Mouse (Mus musculus) stomach, embryonic 15.5 days (tissue): Measurements from ENCODE around the gene Gm13199. TPM values are rescaled to one million over a fixed set of nuclear protein-coding genes. Genes with fewer than 3 reads are reported as not detected.

ENCODE experiments used
- ATAC-seq: fragments of 200-750 bp; cut with Nextera tagmentation; 2 replicates; pipeline ENCODE4 v1.8.0; 2017; ENCODE audit warnings: low read depth, moderate number of reproducible peaks, moderate TSS enrichment; ENCODE audit not compliant: insufficient read depth, low FRiP score
- H3K27ac ChIP-seq: fragments of 300-500 bp; sonication (generic); 2 replicates; pipeline ENCODE4 v1.5.1; 2015; ENCODE audit warnings: mild to moderate bottlenecking, inconsistent platforms
- H3K27me3 ChIP-seq: fragments of 300-500 bp; sonication (generic); replicated peaks from 2 replicates; pipeline ENCODE4 v1.6.1; 2015; ENCODE audit warnings: inconsistent platforms
- H3K36me3 ChIP-seq: fragments of 300-500 bp; sonication (generic); 2 replicates; pipeline ENCODE4 v1.6.1; 2015; ENCODE audit warnings: inconsistent platforms
- H3K4me1 ChIP-seq: fragments of 300-500 bp; sonication (generic); 2 replicates; pipeline ENCODE4 v1.6.1; 2015; ENCODE audit warnings: inconsistent platforms
- H3K4me2 ChIP-seq: fragments of 300-500 bp; sonication (generic); 2 replicates; pipeline ENCODE4 v1.6.1; 2015; ENCODE audit warnings: mild to moderate bottlenecking, inconsistent platforms
- H3K4me3 ChIP-seq: fragments of 300-500 bp; sonication (generic); replicated peaks from 2 replicates; pipeline ENCODE4 v1.5.1; 2015; ENCODE audit warnings: inconsistent platforms
- H3K9ac ChIP-seq: fragments of 300-500 bp; sonication (generic); 2 replicates; pipeline ENCODE4 v1.6.1; 2015; ENCODE audit warnings: inconsistent platforms
- H3K9me3 ChIP-seq: fragments of 300-500 bp; sonication (generic); 2 replicates; pipeline ENCODE4 v1.6.1; 2016; ENCODE audit warnings: inconsistent platforms
- WGBS: fragments of 180-500 bp; shearing (Covaris S2); methylation state at CpG from one replicate; pipeline ENCODE4 v1.1.7; 2015; 5-methylcytosine and 5-hydroxymethylcytosine counted together
- polyA plus RNA-seq: library from polyadenylated mRNA; unstranded; fragments of >200 nt; fragmentation: Nextera tagmentation; extraction: Ambion mirVana; gene quantifications from 2 replicates; pipeline ENCODE4 v1.2.1, GENCODE M21; 2015

The Gm13199 gene
- polyA plus RNA-seq = 1.0 and 1.6 TPM in 2 replicates

DNA sequence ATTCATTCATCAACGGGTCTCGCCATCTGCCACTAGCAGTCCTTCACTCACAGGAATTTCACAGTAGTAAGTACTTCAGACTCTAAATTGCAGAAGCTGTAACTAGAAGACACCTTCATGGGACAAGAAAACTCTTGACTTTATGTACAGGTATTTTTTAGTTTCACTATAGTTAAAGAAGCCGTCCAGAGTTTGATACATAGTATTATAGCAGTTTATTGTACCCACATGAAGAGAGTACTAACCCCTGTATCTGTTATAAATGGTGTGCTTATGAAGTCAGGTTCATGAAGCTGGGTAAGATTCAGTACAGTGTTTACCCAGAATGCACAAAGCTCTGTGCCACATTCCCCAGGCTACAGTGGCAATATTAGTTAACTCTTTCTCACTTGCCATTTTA lies at the start of gene Gm13199:
TSS of gene Gm13199 (minus strand) at position 101 of the 400 bp plus-strand sequence.
- 92% methylated on average over 3 of the region's 3 CpGs for WGBS
- Histone ChIP-seq H3K9ac (no peak within 1 kb of the TSS), H3K9me3 (no peaks in the 10 kb centered on the region), H3K4me3 (no peak within 1 kb of the TSS), H3K4me2 (no peak within 1 kb of the TSS), H3K27me3 (no peaks in the 10 kb centered on the region), H3K36me3 (peaks cover 46% of the 10 kb centered on the region), H3K4me1 (no peaks in the 10 kb centered on the region), H3K27ac (no peak within 1 kb of the TSS)
- no peak for ATAC-seq

DNA sequence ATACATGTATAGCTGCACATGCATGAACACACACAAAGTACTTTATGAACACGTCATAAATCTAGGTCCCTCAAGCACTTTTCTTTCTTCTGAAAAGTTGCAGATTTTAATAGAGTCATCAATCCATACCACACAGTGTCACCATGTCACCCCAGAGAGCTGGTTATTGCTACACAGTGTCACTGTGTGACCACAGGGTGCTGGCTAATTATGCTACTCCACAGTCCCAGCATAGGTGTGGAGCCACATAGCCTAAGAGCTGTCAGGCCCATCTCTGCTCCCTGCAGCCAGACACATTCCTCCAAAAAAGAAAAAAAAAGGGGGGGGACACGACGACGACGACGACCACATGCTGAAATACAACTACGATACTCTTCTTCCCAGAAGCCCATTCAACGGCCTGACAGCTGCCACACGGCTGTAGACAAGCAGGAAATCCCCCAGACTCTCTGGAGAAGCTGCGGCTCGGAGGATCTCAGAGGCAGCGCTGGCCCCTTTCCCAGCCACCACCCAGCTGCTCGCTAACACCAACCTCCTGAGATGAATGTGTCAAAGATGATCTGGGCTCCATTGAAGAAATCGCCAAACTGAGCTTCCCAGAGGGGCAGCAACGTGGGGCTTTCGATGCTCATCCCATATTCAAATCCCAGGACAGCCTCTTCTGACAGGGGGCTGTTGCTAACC lies 48.7 kb upstream of the Gm13199 start:
- ATAC-seq = no peak
- no peaks in the 10 kb centered on the region for H3K9me3 ChIP-seq
- no peaks in the 10 kb centered on the region for H3K4me1 ChIP-seq
- H3K4me3 ChIP-seq = no peak overlapping the region
- H3K36me3 ChIP-seq = no peaks in the 10 kb centered on the region
- H3K27ac ChIP-seq = no peak overlapping the region
- H3K4me2 ChIP-seq = no peak overlapping the region
- H3K9ac ChIP-seq = no peak overlapping the region
- H3K27me3 ChIP-seq = no peaks in the 10 kb centered on the region
- WGBS = 54% methylated on average over 16 of the region's 16 CpGs

DNA sequence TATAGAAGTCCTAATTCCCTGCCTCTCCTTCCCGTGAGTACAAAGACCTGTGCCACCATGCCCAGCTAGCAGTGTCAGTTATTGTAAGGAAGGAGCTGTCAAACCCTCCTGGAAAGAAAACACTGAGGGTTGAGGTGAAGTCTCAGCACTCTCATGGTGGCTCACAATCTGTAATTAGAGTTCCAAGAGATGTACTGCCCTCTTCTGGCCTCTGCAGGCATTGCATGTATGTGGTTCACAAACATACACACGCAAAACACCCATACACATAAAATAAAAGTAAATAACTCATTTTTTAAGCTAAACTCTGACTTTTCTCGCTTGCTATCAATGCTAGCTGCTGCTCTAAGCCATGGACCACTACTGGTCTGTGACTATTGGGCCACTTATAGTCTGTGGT lies 43.9 kb upstream of the Gm13199 start:
- WGBS = 57% methylated on average over 3 of the region's 3 CpGs
- no peak for ATAC-seq
- H3K9ac ChIP-seq = no peak overlapping the region
- H3K4me3 ChIP-seq = no peak overlapping the region
- H3K27ac ChIP-seq = no peak overlapping the region
- H3K27me3 ChIP-seq = no peaks in the 10 kb centered on the region
- H3K4me1 ChIP-seq = no peaks in the 10 kb centered on the region
- no peaks in the 10 kb centered on the region for H3K36me3 ChIP-seq
- no peak overlapping the region for H3K4me2 ChIP-seq
- H3K9me3 ChIP-seq = no peaks in the 10 kb centered on the region

DNA sequence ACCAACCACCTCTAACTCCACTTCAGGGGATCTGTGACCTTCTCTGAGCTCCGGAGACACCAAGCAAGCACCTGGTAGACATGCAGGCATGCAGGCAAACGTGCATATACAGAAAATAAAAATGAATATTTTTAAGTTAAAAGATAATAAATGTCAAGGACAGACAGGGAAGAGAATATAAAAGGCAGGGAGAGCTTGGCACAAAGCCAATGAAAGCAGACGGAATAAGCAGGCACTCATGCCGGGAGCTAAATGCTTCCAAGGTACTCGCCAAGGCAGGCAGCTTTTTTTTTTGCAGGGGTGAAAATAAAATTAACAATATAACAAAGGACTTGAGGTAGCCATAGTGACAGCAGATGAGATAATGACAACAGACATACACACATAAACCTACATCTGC lies 43.4 kb upstream of the Gm13199 start:
- no peak for ATAC-seq

DNA sequence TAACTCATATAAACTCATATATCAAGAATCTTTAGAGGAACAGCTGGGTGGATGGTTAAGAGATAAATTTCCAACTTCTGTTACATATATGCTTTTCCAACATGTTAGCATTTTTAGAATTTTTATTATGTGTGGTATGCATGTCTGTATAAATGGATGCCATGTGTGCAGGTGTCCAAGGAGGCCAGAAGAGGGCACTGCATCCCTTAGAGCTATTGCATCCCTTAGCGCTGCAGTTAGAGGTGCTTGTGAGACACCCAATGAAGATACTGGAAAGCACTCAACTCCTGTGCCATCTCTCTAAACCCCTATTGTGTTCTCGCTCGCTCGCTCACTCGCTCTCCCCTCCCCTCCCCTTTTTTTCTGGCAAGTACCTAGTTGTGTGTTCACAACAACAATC lies 37.4 kb upstream of the Gm13199 start:
- Histone ChIP-seq H3K4me3 (no peak overlapping the region), H3K9me3 (no peaks in the 10 kb centered on the region), H3K4me2 (no peak overlapping the region), H3K36me3 (no peaks in the 10 kb centered on the region), H3K27ac (no peak overlapping the region), H3K4me1 (no peaks in the 10 kb centered on the region), H3K27me3 (no peaks in the 10 kb centered on the region), H3K9ac (no peak overlapping the region)
- ATAC-seq = no peak
- WGBS = 69% methylated on average over 5 of the region's 5 CpGs

More for the DNA sequence above, 43.4 kb upstream of the Gm13199 start:
- H3K4me3 ChIP-seq = no peak overlapping the region
- no peak overlapping the region for H3K27ac ChIP-seq
- no peaks in the 10 kb centered on the region for H3K4me1 ChIP-seq
- WGBS = 24% methylated on average over 5 of the region's 5 CpGs
- no peaks in the 10 kb centered on the region for H3K36me3 ChIP-seq
- no peaks in the 10 kb centered on the region for H3K9me3 ChIP-seq
- no peak overlapping the region for H3K9ac ChIP-seq
- H3K4me2 ChIP-seq = no peak overlapping the region
- no peaks in the 10 kb centered on the region for H3K27me3 ChIP-seq

DNA sequence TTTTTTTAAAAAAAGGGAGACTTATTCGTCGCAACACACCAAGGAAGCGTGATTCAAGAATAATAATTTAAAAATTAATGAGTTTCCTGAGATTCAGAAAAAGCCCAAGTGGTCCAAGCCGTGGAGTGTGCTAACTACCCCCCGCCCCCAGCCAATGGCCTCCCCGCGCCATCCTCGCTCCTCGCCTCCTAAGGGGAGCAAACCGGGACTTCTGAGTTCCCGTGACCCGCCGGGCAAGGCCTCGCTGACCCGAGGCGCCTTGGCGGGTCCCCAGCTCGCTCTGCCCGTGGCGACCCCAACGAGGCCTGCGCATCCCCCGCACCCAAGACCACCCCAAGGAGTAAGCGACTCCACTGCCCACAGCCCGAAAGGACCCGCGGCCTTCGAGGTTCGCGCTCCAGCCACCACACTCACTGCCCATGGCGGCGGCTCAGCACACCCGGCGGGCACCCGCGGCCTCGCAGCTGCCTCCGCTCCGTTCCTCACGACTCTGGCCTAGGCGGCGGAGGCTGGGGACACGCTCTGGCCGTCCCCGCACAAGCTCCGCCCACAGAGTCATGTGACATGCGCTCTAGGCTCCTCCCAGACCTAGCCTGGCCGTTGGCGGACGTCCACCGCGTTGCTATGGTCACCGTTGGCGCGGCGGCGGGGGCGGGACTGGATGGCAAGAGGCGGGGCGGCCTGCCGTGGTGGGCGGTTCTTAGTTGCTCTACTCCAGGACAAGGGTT lies 32.3 kb upstream of the Gm13199 start, which contains the start of gene Sec61a2:
TSS of gene Sec61a2 (minus strand) at position 590 of the 728 bp plus-strand sequence.
- Histone ChIP-seq H3K4me1 (peaks cover 9% of the 10 kb centered on the region), H3K27me3 (no peaks in the 10 kb centered on the region), H3K4me3 (peak within 1 kb of the TSS; percentile 94), H3K36me3 (peaks cover 5% of the 10 kb centered on the region; the same call in 1 of the 2 replicates), H3K9me3 (no peaks in the 10 kb centered on the region), H3K4me2 (peak within 1 kb of the TSS; percentile 66), H3K9ac (peak within 1 kb of the TSS; percentile 92), H3K27ac (peak within 1 kb of the TSS; percentile 92)
- ATAC-seq = peak; percentile 98
- under 1% methylated on average over 62 of the region's 62 CpGs for WGBS

DNA sequence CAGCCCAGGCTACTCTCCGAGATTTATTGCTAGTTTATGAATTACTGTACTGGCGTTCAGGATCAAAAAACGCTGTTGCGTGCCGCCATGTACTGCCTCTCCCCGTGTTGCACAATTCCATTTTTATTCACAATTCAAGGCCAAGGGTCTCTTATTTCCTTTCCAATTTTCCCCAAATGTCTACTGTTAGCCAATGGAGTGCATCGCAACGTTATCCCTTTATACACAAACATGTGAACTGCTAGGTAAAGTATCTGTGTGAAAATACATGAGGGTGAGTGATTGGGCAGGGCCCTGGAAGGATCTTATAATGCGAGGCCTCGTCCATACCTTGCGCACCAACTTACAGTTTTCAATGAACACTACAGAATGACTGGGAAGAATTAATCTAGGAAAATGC lies 31.6 kb upstream of the Gm13199 start:
- 28% methylated on average over 11 of the region's 11 CpGs for WGBS
- peak overlapping the region; percentile 92; the same call in 1 of the 2 replicates for H3K27ac ChIP-seq

DNA sequence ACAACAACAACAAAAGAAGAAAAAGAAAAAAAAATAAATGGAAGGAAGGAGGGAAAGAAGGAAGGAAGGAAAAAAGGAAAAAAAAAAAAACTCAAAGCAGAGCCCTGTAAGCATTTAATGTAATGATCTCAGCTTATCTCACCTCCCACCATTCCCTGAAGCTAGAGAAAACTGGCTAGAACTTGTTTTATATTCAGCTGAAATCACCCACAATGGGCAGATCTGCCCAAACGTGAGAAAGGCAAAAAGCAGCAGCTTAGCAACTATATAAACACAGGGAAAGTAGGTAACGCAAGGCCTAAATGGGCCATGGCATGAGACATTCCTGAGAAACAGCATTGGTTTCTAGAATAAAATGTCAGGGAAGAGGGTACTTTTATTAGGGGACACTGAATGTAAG lies 26.7 kb upstream of the Gm13199 start:
- WGBS = 50% methylated on average over 2 of the region's 2 CpGs
- Histone ChIP-seq H3K9ac (no peak overlapping the region), H3K27me3 (no peaks in the 10 kb centered on the region), H3K9me3 (no peaks in the 10 kb centered on the region), H3K36me3 (peaks cover 29% of the 10 kb centered on the region), H3K27ac (no peak overlapping the region), H3K4me1 (peaks cover 8% of the 10 kb centered on the region), H3K4me3 (no peak overlapping the region), H3K4me2 (no peak overlapping the region)
- ATAC-seq = no peak

More for the DNA sequence above, 31.6 kb upstream of the Gm13199 start:
- Histone ChIP-seq H3K4me1 (peaks cover 9% of the 10 kb centered on the region), H3K9me3 (no peaks in the 10 kb centered on the region), H3K9ac (peak overlapping the region; percentile 92; the same call in 1 of the 2 replicates), H3K27me3 (no peaks in the 10 kb centered on the region), H3K4me3 (peak overlapping the region; percentile 94), H3K36me3 (peaks cover 5% of the 10 kb centered on the region; the same call in 1 of the 2 replicates), H3K4me2 (peak overlapping the region; percentile 66)
- no peak for ATAC-seq

DNA sequence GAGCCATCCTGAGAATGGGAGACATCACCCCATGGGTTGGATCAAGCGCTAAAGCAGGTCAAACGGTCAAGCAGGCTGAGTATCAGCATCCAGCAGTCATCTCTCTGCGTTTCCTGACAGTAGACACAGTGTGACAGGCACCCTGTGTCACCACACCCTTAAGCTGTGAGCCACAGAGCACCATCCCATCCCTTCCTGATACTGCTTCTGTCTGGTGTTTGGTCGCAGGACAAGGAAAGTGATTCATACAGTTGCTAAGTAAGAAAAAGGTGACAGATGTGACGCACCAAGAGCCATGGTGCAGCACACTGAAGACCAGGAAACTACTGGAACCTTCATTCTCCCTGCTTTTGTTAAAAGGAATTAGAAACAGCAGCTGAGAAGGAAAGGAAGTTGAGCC lies 26.1 kb upstream of the Gm13199 start:
- H3K4me3 ChIP-seq = no peak overlapping the region
- peaks cover 5% of the 10 kb centered on the region; the same call in 1 of the 2 replicates for H3K4me1 ChIP-seq
- no peak for ATAC-seq
- H3K4me2 ChIP-seq = no peak overlapping the region
- H3K27me3 ChIP-seq = no peaks in the 10 kb centered on the region
- H3K27ac ChIP-seq = no peak overlapping the region
- WGBS = 78% methylated on average over 5 of the region's 5 CpGs
- H3K9me3 ChIP-seq = no peaks in the 10 kb centered on the region
- H3K36me3 ChIP-seq = peaks cover 31% of the 10 kb centered on the region
- H3K9ac ChIP-seq = no peak overlapping the region

DNA sequence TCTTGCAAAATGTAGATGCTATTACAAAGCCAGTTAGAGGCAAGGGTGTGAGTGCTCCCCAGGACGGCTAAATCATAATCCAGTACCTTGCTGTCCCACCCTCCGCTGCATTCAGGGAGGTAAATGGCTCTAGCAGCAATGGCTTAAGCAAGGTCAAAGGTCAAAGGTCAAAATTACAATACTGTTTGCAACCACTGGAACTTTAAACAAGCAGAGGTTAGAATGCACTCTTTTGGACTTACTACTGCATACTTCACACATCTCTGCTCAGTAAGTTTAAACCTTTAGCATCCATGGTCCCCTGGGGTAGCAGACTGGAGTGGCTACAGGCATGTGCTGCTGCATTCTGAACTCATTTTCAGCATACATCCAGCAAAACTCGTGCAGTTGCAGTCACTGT lies 14.7 kb upstream of the Gm13199 start:
- Histone ChIP-seq H3K4me3 (no peak overlapping the region), H3K4me2 (no peak overlapping the region), H3K27me3 (no peaks in the 10 kb centered on the region), H3K36me3 (peaks cover 45% of the 10 kb centered on the region), H3K9me3 (no peaks in the 10 kb centered on the region), H3K4me1 (no peaks in the 10 kb centered on the region), H3K27ac (no peak overlapping the region), H3K9ac (no peak overlapping the region)
- no peak for ATAC-seq
- 64% methylated on average over 3 of the region's 3 CpGs for WGBS

DNA sequence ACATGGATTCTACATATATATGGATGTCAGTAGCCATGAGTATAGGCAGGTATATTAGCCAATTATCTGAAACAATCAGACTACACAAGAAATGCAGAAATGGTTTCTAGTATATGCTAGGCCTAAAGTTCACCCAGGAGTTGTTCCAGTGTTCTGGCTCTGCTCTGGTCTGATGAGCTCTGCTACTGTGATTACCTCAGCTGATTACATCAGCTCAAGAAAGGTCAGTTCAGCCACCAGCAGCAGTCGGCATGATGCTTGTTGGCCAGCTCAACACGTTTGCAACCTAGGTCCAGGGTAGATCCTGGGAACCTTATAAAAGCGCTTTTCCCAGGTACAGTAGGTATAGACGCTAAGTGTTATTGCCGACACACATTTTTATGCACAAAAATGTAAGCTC lies 7.0 kb upstream of the Gm13199 start:
- Histone ChIP-seq H3K4me3 (no peak overlapping the region), H3K4me1 (no peaks in the 10 kb centered on the region), H3K9me3 (no peaks in the 10 kb centered on the region), H3K4me2 (no peak overlapping the region), H3K27me3 (no peaks in the 10 kb centered on the region), H3K36me3 (peaks cover 40% of the 10 kb centered on the region), H3K9ac (no peak overlapping the region), H3K27ac (no peak overlapping the region)
- ATAC-seq = no peak
- WGBS = 89% methylated on average over 5 of the region's 5 CpGs

DNA sequence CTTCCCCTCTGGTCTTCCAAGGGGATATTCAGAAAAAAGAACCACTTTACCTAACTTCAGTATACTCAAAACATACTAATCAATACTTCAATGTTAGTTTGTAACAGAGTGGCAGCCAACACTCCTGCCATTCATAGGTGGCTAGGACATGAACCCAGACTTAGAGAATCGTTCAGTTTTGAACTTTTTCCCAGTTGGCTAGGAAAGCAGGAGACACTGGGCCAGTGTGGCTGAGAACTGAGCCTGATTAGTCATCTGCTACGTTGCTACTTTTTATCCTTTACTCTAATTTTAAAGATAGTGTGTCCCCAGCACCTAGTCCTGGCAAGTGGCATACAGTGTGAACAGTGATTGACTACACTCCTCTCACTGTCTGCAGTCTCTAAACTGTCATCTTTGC lies 4.9 kb upstream of the Gm13199 start:
- no peaks in the 10 kb centered on the region for H3K9me3 ChIP-seq
- H3K4me1 ChIP-seq = no peaks in the 10 kb centered on the region
- H3K4me3 ChIP-seq = no peak overlapping the region
- no peak overlapping the region for H3K9ac ChIP-seq
- no peak overlapping the region for H3K27ac ChIP-seq
- no peak overlapping the region for H3K4me2 ChIP-seq
- peaks cover 39% of the 10 kb centered on the region for H3K36me3 ChIP-seq
- 87% methylated on average over 2 of the region's 2 CpGs for WGBS
- no peak for ATAC-seq
- H3K27me3 ChIP-seq = no peaks in the 10 kb centered on the region
